Mouse (Mus musculus) neural tube, embryonic 13.5 days (tissue): Measurements from ENCODE around the gene Gm26602. TPM values are rescaled to one million over a fixed set of nuclear protein-coding genes. Genes with fewer than 3 reads are reported as not detected.

Source experiments
- ATAC-seq: fragments of 200-750 bp; cut with Nextera tagmentation; 2 replicates; pipeline ENCODE4 v1.8.0; 2017; ENCODE audit warnings: low read depth, mild to moderate bottlenecking, moderate TSS enrichment, moderate library complexity
- H3K27ac ChIP-seq: fragments of 300-500 bp; sonication (generic); replicated peaks from 2 replicates; pipeline ENCODE4 v1.5.1; 2015; ENCODE audit warnings: moderate library complexity, mild to moderate bottlenecking, inconsistent platforms
- H3K27me3 ChIP-seq: fragments of 300-500 bp; sonication (generic); 2 replicates; pipeline ENCODE4 v1.6.1; 2015; ENCODE audit warnings: mild to moderate bottlenecking, inconsistent platforms
- H3K36me3 ChIP-seq: fragments of 300-500 bp; sonication (generic); 2 replicates; pipeline ENCODE4 v1.6.1; 2015; ENCODE audit warnings: mild to moderate bottlenecking, inconsistent platforms
- H3K4me1 ChIP-seq: fragments of 300-500 bp; sonication (generic); replicated peaks from 2 replicates; pipeline ENCODE4 v1.6.1; 2015; ENCODE audit warnings: inconsistent platforms
- H3K4me2 ChIP-seq: fragments of 300-500 bp; sonication (generic); 2 replicates; pipeline ENCODE4 v1.6.1; 2015; ENCODE audit warnings: inconsistent platforms, mild to moderate bottlenecking, moderate library complexity
- H3K4me3 ChIP-seq: fragments of 300-500 bp; sonication (generic); 2 replicates; pipeline ENCODE4 v1.5.1; 2015; ENCODE audit warnings: mild to moderate bottlenecking, inconsistent platforms
- H3K9ac ChIP-seq: fragments of 300-500 bp; sonication (generic); 2 replicates; pipeline ENCODE4 v1.6.1; 2015; ENCODE audit warnings: moderate library complexity, mild to moderate bottlenecking, inconsistent platforms
- H3K9me3 ChIP-seq: fragments of 300-500 bp; sonication (generic); 2 replicates; pipeline ENCODE4 v1.6.1; 2016; ENCODE audit warnings: inconsistent platforms
- WGBS: fragments of 180-500 bp; shearing (Covaris S2); methylation state at CpG from one replicate; pipeline ENCODE4 v1.1.7; 2015; 5-methylcytosine and 5-hydroxymethylcytosine counted together
- polyA plus RNA-seq: library from polyadenylated mRNA; unstranded; fragments of >200 nt; fragmentation: Nextera tagmentation; extraction: Ambion mirVana; gene quantifications from 2 replicates; pipeline ENCODE4 v1.2.1, GENCODE M21; 2015

Gene Gm26602
- polyA plus RNA-seq, result 40.5 and 48.8 TPM in 2 replicates

GRCm38 (mm10) chr10:79910556-79910955 lies at the start of gene Gm26602:
Gene Gm26602, plus strand, starts transcription at chr10:79910856.
- peak within 1 kb of the TSS; percentile 61; the same call in 1 of the 2 replicates for H3K9ac ChIP-seq
- peaks cover 39% of the 10 kb centered on the region for H3K4me1 ChIP-seq
- WGBS, result 96% methylated on average over 4 of the region's 4 CpGs
- no peaks in the 10 kb centered on the region for H3K9me3 ChIP-seq
- H3K27me3 ChIP-seq, result no peaks in the 10 kb centered on the region
- H3K4me3 ChIP-seq, result no peak within 1 kb of the TSS
- H3K27ac ChIP-seq, result peak within 1 kb of the TSS; percentile 98
- H3K4me2 ChIP-seq, result peak within 1 kb of the TSS; percentile 52; the same call in 1 of the 2 replicates
- no peak for ATAC-seq
- peaks cover 42% of the 10 kb centered on the region for H3K36me3 ChIP-seq

- no peak for ATAC-seq
- Histone ChIP-seq H3K27me3 (no peaks in the 10 kb centered on the region), H3K4me2 (no peak overlapping the region), H3K4me3 (no peak overlapping the region), H3K27ac (peak overlapping the region; percentile 42), H3K36me3 (peaks cover 93% of the 10 kb centered on the region), H3K9me3 (no peaks in the 10 kb centered on the region), H3K4me1 (peaks cover 80% of the 10 kb centered on the region), H3K9ac (no peak overlapping the region)
- WGBS, result 75% methylated on average over 25 of the region's 25 CpGs
Observed at GRCm38 (mm10) chr10:79861230-79862048, 49.2 kb upstream of the Gm26602 start.

GRCm38 (mm10) chr10:79862049-79862788 lies 48.4 kb upstream of the Gm26602 start:
- no peak for ATAC-seq
- Histone ChIP-seq H3K36me3 (peaks cover 93% of the 10 kb centered on the region), H3K27me3 (no peaks in the 10 kb centered on the region), H3K4me2 (no peak overlapping the region), H3K9ac (no peak overlapping the region), H3K4me1 (peaks cover 80% of the 10 kb centered on the region), H3K9me3 (no peaks in the 10 kb centered on the region), H3K4me3 (no peak overlapping the region), H3K27ac (peak overlapping the region; percentile 42)
- WGBS, result 76% methylated on average over 23 of the region's 23 CpGs

DNA sequence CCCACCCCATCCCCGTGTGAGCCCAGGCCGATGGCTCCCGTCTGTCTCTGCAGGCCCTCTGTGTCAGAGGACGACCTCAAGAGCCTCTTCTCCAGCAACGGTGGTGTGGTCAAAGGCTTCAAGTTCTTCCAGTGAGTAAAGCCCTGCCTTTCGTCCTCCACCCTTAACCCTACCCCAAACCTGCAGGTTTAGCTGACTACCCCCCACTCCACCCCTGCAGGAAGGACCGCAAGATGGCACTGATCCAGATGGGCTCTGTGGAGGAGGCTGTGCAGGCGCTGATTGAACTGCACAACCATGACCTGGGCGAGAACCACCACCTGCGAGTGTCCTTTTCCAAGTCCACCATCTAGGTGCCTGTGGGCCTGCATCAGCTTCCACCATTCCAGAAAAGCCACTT lies 47.7 kb upstream of the Gm26602 start:
- 0 out of 2 replicates have a peak overlapping the region, but pooled peaks have one; percentile 42 for H3K27ac ChIP-seq
- peaks cover 93% of the 10 kb centered on the region for H3K36me3 ChIP-seq
- WGBS, result 76% methylated on average over 10 of the region's 10 CpGs
- ATAC-seq, result no peak
- H3K9me3 ChIP-seq, result no peaks in the 10 kb centered on the region
- H3K4me1 ChIP-seq, result peaks cover 77% of the 10 kb centered on the region
- H3K4me3 ChIP-seq, result no peak overlapping the region
- no peak overlapping the region for H3K4me2 ChIP-seq
- no peaks in the 10 kb centered on the region for H3K27me3 ChIP-seq
- H3K9ac ChIP-seq, result no peak overlapping the region

- Histone ChIP-seq H3K4me3 (no peak overlapping the region), H3K9ac (0 out of 2 replicates have a peak overlapping the region, but pooled peaks have one; percentile 23), H3K4me1 (peaks cover 75% of the 10 kb centered on the region), H3K27ac (peak overlapping the region; percentile 24), H3K27me3 (no peaks in the 10 kb centered on the region), H3K9me3 (no peaks in the 10 kb centered on the region), H3K36me3 (peaks cover 90% of the 10 kb centered on the region), H3K4me2 (no peak overlapping the region)
- ATAC-seq, result 0 out of 2 replicates have a peak, but pooled peaks have one; percentile 24
- WGBS, result 51% methylated on average over 10 of the region's 10 CpGs
Observed at GRCm38 (mm10) chr10:79864351-79865188, 46.1 kb upstream of the Gm26602 start.

DNA sequence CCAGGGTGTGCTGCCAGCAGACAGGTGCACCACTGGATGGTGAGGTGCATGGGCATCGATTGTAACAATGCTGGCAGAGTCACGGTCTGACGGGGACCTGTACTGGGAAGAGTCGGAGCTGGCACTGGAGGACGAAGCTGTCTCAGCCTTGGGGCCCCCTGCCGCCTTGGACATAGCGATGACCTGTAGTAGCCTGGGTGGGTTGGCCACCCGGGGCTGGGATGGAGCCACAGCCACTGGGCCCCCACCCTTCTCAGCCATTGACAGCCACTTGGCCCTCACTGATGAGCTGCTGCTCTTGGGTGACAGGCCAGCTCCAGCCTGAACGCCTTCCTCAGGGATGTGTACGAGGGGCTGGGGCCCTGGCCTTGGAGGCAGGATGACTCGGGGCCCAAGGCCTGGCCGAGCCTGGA lies 45.5 kb upstream of the Gm26602 start:
- Histone ChIP-seq H3K4me3 (no peak overlapping the region), H3K4me1 (peaks cover 78% of the 10 kb centered on the region), H3K9me3 (no peaks in the 10 kb centered on the region), H3K4me2 (no peak overlapping the region), H3K27ac (peak overlapping the region; percentile 15), H3K27me3 (no peaks in the 10 kb centered on the region), H3K9ac (no peak overlapping the region), H3K36me3 (peaks cover 90% of the 10 kb centered on the region)
- no peak for ATAC-seq
- WGBS, result 67% methylated on average over 12 of the region's 12 CpGs

- no peaks in the 10 kb centered on the region for H3K9me3 ChIP-seq
- H3K9ac ChIP-seq, result no peak overlapping the region; the same call in 1 of the 2 replicates
- no peak overlapping the region for H3K4me3 ChIP-seq
- peak overlapping the region; percentile 19; the same call in 1 of the 2 replicates for H3K27ac ChIP-seq
- ATAC-seq, result no peak
- peaks cover 88% of the 10 kb centered on the region for H3K36me3 ChIP-seq
- H3K4me2 ChIP-seq, result no peak overlapping the region
- 74% methylated on average over 19 of the region's 19 CpGs for WGBS
- peaks cover 77% of the 10 kb centered on the region for H3K4me1 ChIP-seq
- H3K27me3 ChIP-seq, result no peaks in the 10 kb centered on the region
Observed at GRCm38 (mm10) chr10:79865801-79866295, 44.8 kb upstream of the Gm26602 start.

GRCm38 (mm10) chr10:79866601-79867000 lies 44.1 kb upstream of the Gm26602 start:
- WGBS, result 78% methylated on average over 11 of the region's 11 CpGs
- Histone ChIP-seq H3K9ac (peak overlapping the region; percentile 26; the same call in 1 of the 2 replicates), H3K4me3 (no peak overlapping the region), H3K9me3 (no peaks in the 10 kb centered on the region), H3K36me3 (peaks cover 88% of the 10 kb centered on the region), H3K27ac (no peak overlapping the region), H3K27me3 (no peaks in the 10 kb centered on the region), H3K4me1 (peaks cover 78% of the 10 kb centered on the region), H3K4me2 (no peak overlapping the region)
- ATAC-seq, result no peak

GRCm38 (mm10) chr10:79871845-79872244 lies 38.8 kb upstream of the Gm26602 start:
- Histone ChIP-seq H3K9ac (peak overlapping the region; percentile 97), H3K36me3 (peaks cover 41% of the 10 kb centered on the region), H3K27me3 (no peaks in the 10 kb centered on the region), H3K9me3 (no peaks in the 10 kb centered on the region), H3K4me2 (peak overlapping the region; percentile 92), H3K4me3 (peak overlapping the region; percentile 66), H3K27ac (no peak overlapping the region), H3K4me1 (peaks cover 73% of the 10 kb centered on the region)
- ATAC-seq, result no peak
- 82% methylated on average over 8 of the region's 8 CpGs for WGBS

DNA sequence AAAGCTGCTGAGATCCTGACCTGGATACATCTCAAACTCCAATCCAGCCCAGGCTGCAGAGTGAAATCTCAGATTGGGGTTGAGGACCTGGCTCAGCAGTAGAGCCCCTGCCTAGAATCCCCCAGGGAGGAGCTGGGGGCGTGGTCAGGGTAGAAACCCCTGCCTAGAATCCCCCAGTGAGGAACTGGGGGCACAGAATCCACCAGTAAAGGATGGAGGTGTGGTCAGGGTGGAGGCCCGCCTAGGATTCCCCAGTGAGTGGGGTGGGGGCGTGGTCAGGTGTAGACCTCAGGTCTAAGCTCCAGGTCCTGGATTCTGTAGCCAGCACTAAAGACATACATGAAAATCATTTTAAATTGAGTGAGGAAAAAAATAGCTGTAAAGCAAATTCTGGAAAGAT lies 37.8 kb upstream of the Gm26602 start:
- peak overlapping the region; percentile 97 for H3K9ac ChIP-seq
- H3K4me1 ChIP-seq, result peaks cover 65% of the 10 kb centered on the region
- peak overlapping the region; percentile 92 for H3K4me2 ChIP-seq
- H3K27me3 ChIP-seq, result no peaks in the 10 kb centered on the region
- no peak for ATAC-seq
- peak overlapping the region; percentile 94 for H3K27ac ChIP-seq
- H3K4me3 ChIP-seq, result peak overlapping the region; percentile 66
- WGBS, result 44% methylated on average over 3 of the region's 3 CpGs
- no peaks in the 10 kb centered on the region for H3K9me3 ChIP-seq
- H3K36me3 ChIP-seq, result peaks cover 34% of the 10 kb centered on the region

DNA sequence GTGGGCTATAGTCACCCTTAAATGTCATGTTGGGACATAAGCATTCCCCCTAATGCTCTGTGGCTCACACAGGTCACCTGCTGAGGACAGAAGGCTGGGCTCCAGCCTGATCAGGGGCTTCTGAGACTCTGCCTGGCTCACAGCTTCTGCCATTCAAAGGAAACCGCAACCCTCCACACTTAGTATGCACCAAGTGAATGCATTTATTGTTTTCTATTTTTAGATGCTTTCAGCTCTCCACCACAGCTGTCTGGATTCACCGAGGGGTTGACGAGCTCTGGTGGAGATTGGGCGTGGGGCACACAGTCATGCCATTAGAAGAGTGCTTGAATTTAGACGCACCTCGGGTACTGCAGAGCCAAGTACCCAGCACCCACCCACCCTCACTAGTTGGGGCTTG lies 37.3 kb upstream of the Gm26602 start:
- Histone ChIP-seq H3K27me3 (no peaks in the 10 kb centered on the region), H3K36me3 (peaks cover 32% of the 10 kb centered on the region), H3K4me1 (peaks cover 63% of the 10 kb centered on the region), H3K9ac (peak overlapping the region; percentile 97), H3K9me3 (no peaks in the 10 kb centered on the region), H3K4me2 (peak overlapping the region; percentile 92), H3K4me3 (peak overlapping the region; percentile 66), H3K27ac (peak overlapping the region; percentile 94)
- WGBS, result 3% methylated on average over 6 of the region's 6 CpGs
- ATAC-seq, result 0 out of 2 replicates have a peak, but pooled peaks have one; percentile 1
